Mouse (Mus musculus) C2C12 (cell line): ENCODE data around the gene Dido1. TPM values are rescaled to one million over a fixed set of nuclear protein-coding genes. Genes with fewer than 3 reads are reported as not detected.

Experiments used
- H3K27me3 ChIP-seq: one replicate; pipeline ENCODE4 v1.6.1; 2011; ENCODE audit not compliant: control insufficient read depth, insufficient read depth, insufficient read length
- H3K36me3 ChIP-seq: one replicate; pipeline ENCODE4 v1.6.1; 2011; ENCODE audit not compliant: control insufficient read depth, insufficient read depth
- H3K4me3 ChIP-seq: one replicate; pipeline ENCODE4 v1.5.1; 2011; ENCODE audit warnings: mild to moderate bottlenecking, control low read depth; ENCODE audit not compliant: poor library complexity, insufficient read depth, severe bottlenecking
- H3K79me2 ChIP-seq: one replicate; pipeline ENCODE4 v1.6.1; 2011; ENCODE audit not compliant: control insufficient read depth, insufficient read depth
- H3K79me3 ChIP-seq: one replicate; pipeline ENCODE4 v1.6.1; 2011; ENCODE audit warnings: low read depth, control low read depth
- H3ac ChIP-seq: one replicate; pipeline ENCODE3; 2011; ENCODE audit warnings: low read depth; ENCODE audit not compliant: control insufficient read depth, insufficient read length
- CEBPB ChIP-seq: IDR thresholded peaks from one replicate; pipeline ENCODE4 v1.6.1; 2011; ENCODE audit warnings: low read depth, mild to moderate bottlenecking, control low read depth, moderate library complexity
- CTCF ChIP-seq: IDR thresholded peaks from one replicate; pipeline ENCODE4 v1.5.1; 2011; ENCODE audit not compliant: control insufficient read depth, insufficient read depth, insufficient read length
- FOSL1 ChIP-seq: IDR thresholded peaks from one replicate; pipeline ENCODE4 v1.8.0; 2011; ENCODE audit warnings: mild to moderate bottlenecking, low read length; ENCODE audit not compliant: poor library complexity, insufficient read depth, severe bottlenecking
- MAX ChIP-seq: IDR thresholded peaks from one replicate; pipeline ENCODE4 v1.6.1; 2011; ENCODE audit warnings: mild to moderate bottlenecking, control low read depth
- MYOD1 ChIP-seq: IDR thresholded peaks from one replicate; pipeline ENCODE4 v1.6.1; 2011; ENCODE audit warnings: low read depth; ENCODE audit not compliant: control insufficient read depth, insufficient read length
- MYOG ChIP-seq: IDR thresholded peaks from one replicate; pipeline ENCODE4 v1.6.1; 2011; ENCODE audit not compliant: control insufficient read depth, insufficient read length; ENCODE audit errors: extremely low read depth
- USF1 ChIP-seq: IDR thresholded peaks from one replicate; pipeline ENCODE4 v1.6.1; 2011; ENCODE audit warnings: low read depth, mild to moderate bottlenecking, control low read depth, moderate library complexity
- polyA plus RNA-seq: library from polyadenylated mRNA; unstranded; fragments of >200 nt; fragmentation: generic; extraction: Trizol; gene quantifications from one replicate; pipeline ENCODE4 v1.2.1, GENCODE M21; 2012; ENCODE audit warnings: missing spikeins

The Dido1 gene
- polyA plus RNA-seq, 1 experiment: 11.0 TPM

- H3K36me3 ChIP-seq: no peaks in the 10 kb centered on the region
- H3K79me2 ChIP-seq: no peaks in the 10 kb centered on the region
- peaks cover 15% of the 10 kb centered on the region for H3K27me3 ChIP-seq
- TF ChIP-seq MAX (no peak), MYOD1 (no peak), FOSL1 (no peak), USF1 (no peak), CTCF (no peak), CEBPB (no peak), MYOG (no peak)
- H3ac ChIP-seq: no peak overlapping the region
- H3K4me3 ChIP-seq: no peak overlapping the region
- no peaks in the 10 kb centered on the region for H3K79me3 ChIP-seq
Observed at GRCm38 (mm10) chr2:180746569-180747192, 36.9 kb upstream of the Dido1 start.

DNA sequence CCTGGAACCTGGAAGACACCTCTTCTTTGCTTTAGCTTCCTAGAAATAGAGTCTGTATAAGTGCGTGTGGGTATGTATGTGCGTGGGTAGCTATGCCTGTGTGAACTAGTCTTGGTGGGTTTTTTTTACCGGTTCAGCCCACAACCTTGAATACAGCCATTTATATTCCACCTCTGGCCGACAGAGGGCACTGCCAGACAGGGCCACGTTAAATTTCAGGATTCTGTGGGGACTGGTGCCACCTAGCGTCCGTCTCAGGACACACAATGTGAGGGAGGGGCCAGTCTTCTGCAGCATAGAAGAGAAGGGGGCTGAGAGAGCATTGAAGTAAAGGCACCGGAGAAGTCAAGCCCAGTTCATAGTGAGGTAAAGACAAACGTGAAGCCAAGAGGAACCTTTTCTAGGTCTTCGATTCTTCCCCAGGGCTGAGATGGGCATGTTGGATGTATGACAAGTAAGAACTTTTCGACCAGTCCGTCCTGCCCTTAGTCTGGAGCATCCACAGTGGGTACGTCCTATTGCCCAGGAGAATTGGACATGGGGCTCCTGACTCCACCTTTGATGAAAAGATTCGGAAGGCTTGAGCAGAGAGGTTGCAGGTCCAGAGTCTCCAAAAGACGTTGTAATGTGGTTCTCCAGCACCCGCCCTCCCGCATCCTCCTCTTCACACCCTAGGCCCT is 35.6 kb upstream of the Dido1 start:
- Histone ChIP-seq H3ac (no peak overlapping the region), H3K79me2 (no peaks in the 10 kb centered on the region), H3K4me3 (no peak overlapping the region), H3K36me3 (no peaks in the 10 kb centered on the region), H3K27me3 (peaks cover 28% of the 10 kb centered on the region), H3K79me3 (no peaks in the 10 kb centered on the region)
- TF ChIP-seq USF1 (no peak), CTCF (peak; percentile 97), FOSL1 (no peak), MYOG (no peak), CEBPB (no peak), MAX (peak; percentile 66), MYOD1 (no peak)

- H3K27me3 ChIP-seq: peaks cover 32% of the 10 kb centered on the region
- no peak overlapping the region for H3ac ChIP-seq
- H3K79me3 ChIP-seq: no peaks in the 10 kb centered on the region
- H3K36me3 ChIP-seq: no peaks in the 10 kb centered on the region
- H3K79me2 ChIP-seq: no peaks in the 10 kb centered on the region
- no peak overlapping the region for H3K4me3 ChIP-seq
- TF ChIP-seq USF1 (no peak), MYOG (no peak), CTCF (no peak), FOSL1 (no peak)
Observed at GRCm38 (mm10) chr2:180743321-180743720, 33.5 kb upstream of the Dido1 start.

DNA sequence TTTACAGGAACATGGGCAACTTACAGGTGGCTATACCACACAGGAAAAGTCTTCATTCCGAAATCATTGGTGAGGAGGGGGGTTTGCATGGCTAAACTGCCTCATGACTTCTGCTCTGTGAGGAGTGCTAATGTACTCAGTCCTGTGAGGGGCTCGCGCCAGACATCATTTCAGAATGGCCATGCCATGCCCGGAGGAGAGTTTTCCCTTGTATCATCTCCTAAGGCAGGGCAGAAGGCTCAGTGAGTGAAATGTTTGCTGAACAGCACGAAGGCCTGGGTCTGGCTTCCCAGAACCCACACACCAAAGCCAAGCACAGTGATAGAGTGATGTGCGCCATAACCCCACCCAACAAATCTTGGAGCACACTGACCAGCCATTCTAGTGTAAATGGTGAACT is 33.0 kb upstream of the Dido1 start:
- H3K4me3 ChIP-seq: no peak overlapping the region
- H3ac ChIP-seq: no peak overlapping the region
- H3K79me3 ChIP-seq: no peaks in the 10 kb centered on the region
- TF ChIP-seq MAX: no peak
- TF ChIP-seq USF1: no peak
- no peak for TF ChIP-seq CEBPB
- no peak for TF ChIP-seq MYOD1
- no peak for TF ChIP-seq MYOG
- no peak for TF ChIP-seq CTCF
- no peak for TF ChIP-seq FOSL1
- peaks cover 32% of the 10 kb centered on the region for H3K27me3 ChIP-seq
- H3K36me3 ChIP-seq: no peaks in the 10 kb centered on the region
- no peaks in the 10 kb centered on the region for H3K79me2 ChIP-seq

- H3K79me3 ChIP-seq: no peaks in the 10 kb centered on the region
- H3K36me3 ChIP-seq: no peaks in the 10 kb centered on the region
- no peak overlapping the region for H3ac ChIP-seq
- peaks cover 45% of the 10 kb centered on the region for H3K27me3 ChIP-seq
- TF ChIP-seq CTCF (no peak), USF1 (no peak), MYOG (no peak), FOSL1 (no peak), CEBPB (no peak), MAX (no peak), MYOD1 (no peak)
- H3K4me3 ChIP-seq: no peak overlapping the region
- no peaks in the 10 kb centered on the region for H3K79me2 ChIP-seq
Observed at GRCm38 (mm10) chr2:180741421-180741820, 31.6 kb upstream of the Dido1 start.

DNA sequence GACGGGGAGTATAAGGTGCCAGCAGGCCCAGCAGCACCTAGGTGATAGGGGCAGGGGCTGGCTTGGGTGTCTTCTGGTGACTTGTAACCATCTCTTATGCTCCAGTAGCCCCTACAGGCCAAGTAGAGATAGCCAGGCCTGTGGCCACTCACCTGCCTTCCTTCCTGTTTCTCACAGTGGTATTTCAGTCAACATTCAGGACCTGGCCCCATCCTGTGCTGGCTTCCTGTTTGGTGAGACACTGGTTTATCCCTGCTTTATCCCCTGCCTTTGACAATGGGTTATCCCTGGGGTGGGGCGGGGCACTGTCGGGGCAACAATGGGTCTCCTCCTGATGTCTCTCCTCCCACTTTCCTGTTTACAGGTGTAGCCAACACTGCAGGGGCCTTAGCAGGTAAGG is 30.6 kb upstream of the Dido1 start:
- Histone ChIP-seq H3K79me2 (no peaks in the 10 kb centered on the region), H3K79me3 (no peaks in the 10 kb centered on the region), H3ac (no peak overlapping the region), H3K27me3 (peaks cover 54% of the 10 kb centered on the region), H3K4me3 (no peak overlapping the region), H3K36me3 (no peaks in the 10 kb centered on the region)
- TF ChIP-seq MYOD1 (no peak), FOSL1 (no peak), MAX (no peak), CEBPB (no peak), MYOG (no peak), CTCF (no peak), USF1 (no peak)
